Mouse (Mus musculus) WW6 (cell line): ENCODE data around the gene Snd1.

ENCODE experiments used
- DNase-seq: peaks from one replicate; pipeline ENCODE4 v3.0.0-alpha.2; 2013; ENCODE audit warnings: low read depth, low spot score

The Snd1 gene

GRCm38 (mm10) chr6:28965264-28965663 is 490.3 kb downstream of the Snd1 start:
- DNase-seq, result no peak

- DNase-seq, result no peak
Observed at GRCm38 (mm10) chr6:28969615-28970014, 494.7 kb downstream of the Snd1 start.

- DNase-seq, result no peak
Observed at GRCm38 (mm10) chr6:28970711-28971110, 495.8 kb downstream of the Snd1 start.

GRCm38 (mm10) chr6:28974498-28974897 is 499.6 kb downstream of the Snd1 start:
- no peak for DNase-seq

GRCm38 (mm10) chr6:28975106-28975505 is 500.2 kb downstream of the Snd1 start:
- no peak for DNase-seq

- DNase-seq, result no peak
Observed at GRCm38 (mm10) chr6:28978031-28978430, 503.1 kb downstream of the Snd1 start.

- DNase-seq, result no peak
Observed at GRCm38 (mm10) chr6:28978881-28979280, 503.9 kb downstream of the Snd1 start.

GRCm38 (mm10) chr6:28979586-28979985 is 504.6 kb downstream of the Snd1 start:
- DNase-seq, result no peak

GRCm38 (mm10) chr6:28980219-28980618 is 505.3 kb downstream of the Snd1 start:
- no peak for DNase-seq

- no peak for DNase-seq
Observed at GRCm38 (mm10) chr6:28980750-28981584, 506.0 kb downstream of the Snd1 start.

- no peak for DNase-seq
Observed at GRCm38 (mm10) chr6:28981585-28981948, 506.6 kb downstream of the Snd1 start.

GRCm38 (mm10) chr6:28981966-28982701 is 507.2 kb downstream of the Snd1 start:
- no peak for DNase-seq

GRCm38 (mm10) chr6:28982817-28983216 is 507.9 kb downstream of the Snd1 start:
- no peak for DNase-seq
